Mouse (Mus musculus): ENCODE measurements at regions not wholly inside any gene's neighbourhood (a gene's known extent, or its start where the extent isn't known, plus 50 kb on each side); places are given as distances from the start of the nearest gene placed in this dataset.

DNA sequence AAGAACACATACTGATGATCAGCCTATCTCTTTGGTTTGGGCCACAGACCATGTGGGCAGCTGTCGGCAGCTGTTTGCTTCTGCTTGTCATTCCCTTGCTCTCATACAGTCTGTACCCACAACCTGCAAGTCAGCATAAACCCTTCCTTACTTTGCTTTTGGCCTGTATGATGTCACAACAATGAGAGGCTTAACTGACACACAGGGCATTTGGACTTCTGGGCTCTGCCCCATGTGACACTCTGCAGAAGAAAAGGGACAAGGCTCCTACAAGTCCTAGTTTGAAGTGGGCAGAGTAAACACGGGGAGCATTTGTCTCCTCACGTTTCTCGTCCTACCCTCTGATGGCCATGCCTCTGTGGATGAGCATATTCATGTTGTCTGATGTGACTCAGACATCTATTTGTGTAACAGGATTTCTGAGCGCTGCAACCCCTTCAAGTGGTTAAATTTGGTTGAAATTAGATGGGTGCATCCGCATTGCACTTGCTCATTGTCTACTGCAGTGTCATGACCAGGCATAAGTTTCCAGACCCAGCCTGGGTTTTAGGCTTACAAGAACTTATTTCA lies 87.6 kb upstream of the Cpeb4 start:
- no peak for DNase-seq

DNA sequence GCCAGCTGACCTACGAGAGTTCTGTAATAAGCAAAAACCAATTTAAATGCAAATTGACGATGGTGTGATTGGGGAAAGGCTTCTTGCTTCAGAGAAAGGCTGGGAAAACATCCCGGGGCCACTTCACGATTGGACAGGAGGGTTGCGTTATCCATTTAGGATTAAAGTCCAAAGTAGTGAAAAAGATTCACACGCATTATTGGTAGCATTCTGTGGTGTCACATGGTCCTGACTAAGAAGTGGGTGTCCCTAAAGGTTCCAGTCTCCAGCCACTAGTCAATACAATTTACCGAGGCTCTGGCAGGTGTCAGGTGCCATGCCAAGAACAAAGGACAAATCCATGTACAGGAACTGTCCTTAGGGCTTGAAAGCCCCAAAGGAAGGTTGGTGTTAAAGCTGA lies 86.9 kb upstream of the Cpeb4 start:
- DNase-seq, result no peak

DNA sequence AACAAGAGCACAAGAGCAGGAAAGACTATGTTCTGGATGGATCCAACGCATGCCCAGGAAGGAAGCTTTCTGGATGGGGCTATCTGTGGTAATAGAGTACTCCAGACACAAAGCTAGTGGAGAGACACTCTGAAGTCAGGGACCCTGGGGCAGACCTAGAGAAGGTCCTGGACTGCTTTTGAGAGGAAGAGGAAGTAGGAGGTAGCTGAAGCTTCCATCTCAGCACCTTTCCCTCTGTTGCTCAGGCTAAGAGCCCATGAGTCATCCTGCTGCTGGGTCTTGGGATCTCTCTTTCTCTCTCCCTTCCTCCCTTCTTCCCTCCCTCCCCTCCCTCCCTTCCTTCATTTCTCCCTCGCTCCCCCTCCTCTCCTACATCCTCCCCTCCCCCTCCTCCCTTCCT lies 84.6 kb upstream of the Cpeb4 start:
- no peak for DNase-seq

DNA sequence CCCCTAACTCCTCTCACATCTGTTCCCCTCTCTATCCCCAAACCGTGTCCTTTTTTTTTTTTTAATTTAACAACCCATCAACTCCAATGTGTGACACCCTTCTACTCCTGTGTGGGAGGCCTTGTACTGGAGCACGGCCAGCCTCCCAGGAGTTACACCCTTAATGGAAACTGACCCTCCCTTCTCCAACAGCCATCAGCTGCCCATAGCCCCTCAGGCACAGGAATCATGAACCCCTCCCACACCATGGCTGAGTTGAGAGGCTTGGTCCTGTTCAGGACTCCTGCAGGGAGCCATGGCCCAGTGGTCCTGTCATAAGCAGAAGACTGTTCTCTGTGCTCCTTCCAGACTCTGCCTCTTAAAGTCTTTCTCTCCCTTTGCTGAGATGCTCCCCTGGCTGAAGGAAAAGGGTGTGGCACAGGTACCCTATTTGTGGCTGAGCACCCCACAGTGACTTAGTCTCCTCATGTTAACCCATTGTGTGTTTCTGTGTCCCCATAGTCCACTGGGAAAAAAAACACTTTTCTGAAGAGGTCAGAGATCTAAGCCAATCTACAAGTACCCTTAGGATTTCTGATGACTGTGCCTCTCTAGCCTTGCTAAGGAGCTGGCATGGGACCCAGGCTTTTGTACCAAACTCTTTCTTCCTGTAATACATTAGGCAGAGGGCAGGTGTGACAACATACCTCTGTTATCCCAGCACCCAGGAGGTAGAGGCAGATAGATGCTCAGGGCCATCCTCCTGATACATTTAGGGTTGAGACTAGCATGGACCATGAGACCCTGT lies 83.9 kb upstream of the Cpeb4 start:
- no peak for DNase-seq

DNA sequence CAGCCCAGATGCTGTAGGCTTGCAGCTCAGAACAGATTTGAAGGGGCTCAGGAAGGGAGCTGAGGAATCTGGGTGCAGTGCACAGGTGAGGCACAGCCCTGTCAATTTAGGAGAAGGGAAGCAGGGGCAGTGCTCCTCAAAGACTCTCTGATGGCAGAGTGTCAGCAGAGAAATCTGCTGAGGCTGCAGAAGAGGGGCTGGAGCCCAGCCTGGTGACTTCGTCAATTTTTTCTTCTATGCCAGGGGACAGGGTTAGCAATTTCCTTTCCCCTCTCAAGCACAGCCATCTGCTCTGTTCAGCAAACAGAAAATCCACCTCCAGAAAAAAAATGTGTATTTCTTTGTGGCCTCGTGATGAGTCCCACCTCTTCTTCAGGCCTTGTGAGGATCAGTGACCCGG lies 82.0 kb upstream of the Cpeb4 start:
- no peak for DNase-seq

DNA sequence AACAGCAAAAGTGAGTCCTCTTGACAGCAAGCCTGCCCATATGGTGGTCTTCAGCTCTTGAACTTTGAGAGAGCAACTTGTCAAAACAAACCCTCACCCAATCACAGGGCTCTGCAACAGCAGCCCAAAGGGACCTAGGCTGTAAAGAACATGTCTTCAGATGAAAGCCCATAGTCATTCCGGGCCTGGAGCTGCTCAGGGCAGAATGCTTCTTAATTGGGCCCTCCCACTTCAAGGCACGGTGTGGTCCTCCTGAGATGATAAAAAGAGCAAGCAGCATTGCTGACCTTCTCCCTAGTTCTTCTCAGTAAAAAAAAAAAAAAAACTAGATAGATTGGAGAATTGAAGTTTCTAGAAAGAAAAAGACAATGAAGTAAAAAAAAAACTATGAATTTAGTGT lies 80.7 kb upstream of the Cpeb4 start:
- no peak for DNase-seq

DNA sequence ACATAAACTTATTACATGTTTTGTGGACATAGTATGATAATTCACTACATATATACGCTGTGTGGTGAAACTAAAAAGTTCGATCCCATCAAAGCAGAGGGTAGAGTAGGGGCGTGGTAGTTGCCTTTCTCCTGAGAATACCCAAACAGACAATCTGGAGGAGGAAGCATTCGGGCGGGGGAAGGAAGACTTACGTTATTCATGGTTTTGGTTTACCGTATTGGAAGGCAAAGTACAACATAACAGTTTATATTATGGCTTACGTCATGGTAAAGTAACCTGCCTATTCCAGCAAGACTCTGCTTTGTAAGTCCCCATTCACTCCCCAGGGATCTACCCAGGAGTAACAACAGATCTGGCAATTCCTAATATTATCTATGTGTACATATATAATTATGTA lies 76.9 kb upstream of the Cpeb4 start:
- DNase-seq, result no peak

DNA sequence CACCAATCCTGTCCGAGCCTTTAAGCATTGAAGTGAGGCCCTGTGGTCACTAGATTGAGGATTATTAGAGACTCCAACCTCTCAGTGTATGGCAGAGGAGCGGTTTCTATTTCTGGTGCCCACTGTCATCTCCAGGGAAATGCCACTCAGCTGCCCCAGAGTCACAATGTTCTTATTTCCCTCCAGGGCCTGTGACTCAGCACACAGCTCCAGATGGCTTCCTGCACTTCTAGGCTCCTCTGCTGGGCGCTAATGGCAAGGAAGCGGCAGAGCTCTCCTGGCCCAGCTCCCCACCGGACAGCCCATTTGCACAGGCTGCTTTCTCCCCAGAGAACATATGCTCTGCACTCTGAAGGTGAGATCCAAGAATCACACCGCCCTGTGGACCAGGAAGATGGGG lies 75.8 kb upstream of the Cpeb4 start:
- DNase-seq, result peak; percentile 49

DNA sequence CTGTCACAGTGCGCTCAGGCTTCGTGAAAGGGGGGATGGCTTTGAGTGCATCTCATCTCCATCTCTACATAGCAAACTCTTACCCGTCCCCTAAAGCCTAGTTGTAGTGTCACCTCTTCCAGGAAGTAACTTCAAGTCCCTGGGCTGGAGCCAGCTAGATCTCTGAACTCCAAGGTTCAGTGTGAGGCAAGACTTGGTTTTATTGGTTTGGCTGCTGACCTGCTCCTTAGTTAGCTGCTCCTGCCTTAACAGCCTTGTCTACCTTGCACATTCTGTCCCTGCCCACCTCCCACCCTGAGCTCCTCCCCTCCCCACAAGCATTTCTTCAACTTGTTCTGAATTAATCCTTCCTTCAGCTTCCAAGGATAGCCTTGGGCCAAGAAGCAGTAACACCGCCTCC lies 70.4 kb upstream of the Cpeb4 start:
- no peak for DNase-seq

DNA sequence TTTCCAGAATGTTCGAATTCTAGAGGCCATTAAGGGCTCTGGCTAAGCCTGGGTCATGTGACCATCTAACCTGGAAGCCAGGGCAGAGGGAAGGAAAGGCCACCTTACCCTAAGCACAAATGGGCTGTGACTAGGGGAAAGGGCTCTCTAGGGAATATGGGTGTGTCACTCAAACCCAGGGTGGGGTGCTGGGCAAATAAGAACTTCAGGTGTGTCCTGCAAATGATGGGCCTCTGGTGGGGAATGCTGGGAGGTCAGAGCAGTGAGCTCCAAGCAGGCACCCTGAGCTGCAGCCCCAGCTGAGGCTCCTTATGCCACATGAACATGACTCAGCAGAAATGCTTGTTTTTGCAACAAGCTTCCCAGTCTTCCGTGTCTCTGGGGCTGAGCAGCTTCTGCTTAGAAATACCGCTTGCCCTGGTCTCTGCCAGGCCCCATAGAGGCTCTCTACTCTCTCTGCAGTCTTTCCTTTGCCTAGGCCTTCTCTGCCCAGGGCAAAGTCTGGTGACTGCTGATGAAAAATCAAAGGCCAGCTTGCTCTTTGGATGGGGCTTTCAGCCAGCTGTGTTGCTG lies 68.6 kb upstream of the Cpeb4 start:
- DNase-seq, result peak; percentile 49

DNA sequence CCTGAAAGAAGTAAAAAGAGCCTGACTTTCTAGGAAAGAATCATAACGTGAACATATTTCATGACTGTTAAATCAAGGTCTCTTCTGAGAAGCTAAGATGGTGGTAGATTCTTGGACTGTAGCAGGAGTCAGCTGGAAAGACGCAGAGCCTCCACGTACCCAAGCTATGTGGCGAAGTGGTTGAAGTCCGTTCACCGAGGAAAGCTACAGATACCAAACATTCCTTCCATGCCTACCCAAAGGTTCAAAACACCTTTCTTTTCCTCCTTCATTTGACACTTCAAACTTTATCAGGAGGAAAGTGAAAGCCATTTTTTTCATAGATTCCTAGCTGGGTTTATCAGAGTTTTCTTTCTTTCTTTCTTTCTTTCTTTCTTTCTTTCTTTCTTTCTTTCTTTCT lies 67.5 kb upstream of the Cpeb4 start:
- DNase-seq, result no peak

DNA sequence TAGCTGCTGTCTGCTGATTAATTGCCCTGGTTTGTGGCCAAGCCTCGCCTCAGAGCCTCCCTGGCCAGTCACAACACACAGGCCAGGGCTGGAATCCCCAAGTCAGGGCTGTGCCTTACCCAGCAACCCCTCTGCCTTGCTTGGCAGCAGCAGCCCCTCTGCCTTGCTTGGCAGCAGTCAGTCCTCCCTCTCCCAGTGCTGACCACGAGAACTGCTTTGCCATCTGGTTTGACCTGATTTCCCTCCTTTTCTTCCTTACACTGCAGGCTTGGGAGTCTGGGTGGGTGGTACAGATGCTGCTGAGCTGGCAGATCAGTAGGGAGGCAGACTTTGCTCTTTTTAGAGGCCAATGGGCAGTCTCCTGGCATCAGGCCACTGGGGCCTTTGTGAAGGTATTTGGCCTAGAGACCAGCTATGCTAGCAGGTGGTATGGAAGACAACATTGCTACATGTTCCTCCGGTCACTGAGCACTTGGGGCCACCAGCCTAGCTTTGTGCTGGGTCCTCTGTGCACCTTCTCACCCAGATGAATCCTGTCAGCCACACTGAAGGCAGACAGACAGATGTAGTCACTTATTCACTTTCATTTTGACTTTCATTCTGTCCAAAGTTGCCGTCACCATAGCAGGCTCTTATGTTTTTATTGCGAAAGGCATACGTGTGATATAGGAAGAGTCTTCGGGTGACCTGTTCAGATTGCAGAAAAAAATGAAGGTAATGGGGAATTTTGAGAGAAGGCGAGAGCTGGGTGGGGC lies 64.4 kb upstream of the Cpeb4 start:
- peak; percentile 89 for DNase-seq

DNA sequence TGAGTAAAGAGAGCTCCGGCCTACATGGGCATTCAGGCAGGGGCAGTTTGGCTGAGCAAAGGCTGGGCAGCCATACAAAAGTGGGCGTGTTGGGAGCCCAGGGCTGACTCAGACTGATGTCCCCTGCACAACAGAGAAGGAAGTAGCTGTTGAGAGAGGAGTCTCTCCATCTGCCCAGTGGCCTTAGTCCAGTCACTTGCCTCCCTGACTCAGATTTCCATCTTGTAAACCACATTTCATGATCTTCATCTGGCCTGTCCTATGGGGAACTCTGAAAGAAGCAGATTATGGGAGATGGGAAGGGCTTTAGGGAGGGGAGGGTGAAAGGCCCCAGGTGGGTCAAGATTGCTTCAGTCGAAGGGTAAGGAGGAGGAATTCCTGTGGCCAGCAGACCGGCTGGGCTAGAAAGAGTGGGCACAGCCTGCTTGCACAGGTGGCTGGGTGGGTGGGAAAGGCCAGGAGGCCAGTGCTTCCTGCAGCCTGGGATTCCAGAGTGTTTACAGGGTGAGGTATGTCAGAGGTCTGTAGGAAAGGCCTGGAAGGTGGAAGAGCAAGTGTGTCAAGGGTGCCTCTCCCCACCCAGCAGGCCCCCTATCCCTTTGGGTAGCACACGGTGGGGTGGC lies 63.7 kb upstream of the Cpeb4 start:
- DNase-seq, result peak; percentile 43

DNA sequence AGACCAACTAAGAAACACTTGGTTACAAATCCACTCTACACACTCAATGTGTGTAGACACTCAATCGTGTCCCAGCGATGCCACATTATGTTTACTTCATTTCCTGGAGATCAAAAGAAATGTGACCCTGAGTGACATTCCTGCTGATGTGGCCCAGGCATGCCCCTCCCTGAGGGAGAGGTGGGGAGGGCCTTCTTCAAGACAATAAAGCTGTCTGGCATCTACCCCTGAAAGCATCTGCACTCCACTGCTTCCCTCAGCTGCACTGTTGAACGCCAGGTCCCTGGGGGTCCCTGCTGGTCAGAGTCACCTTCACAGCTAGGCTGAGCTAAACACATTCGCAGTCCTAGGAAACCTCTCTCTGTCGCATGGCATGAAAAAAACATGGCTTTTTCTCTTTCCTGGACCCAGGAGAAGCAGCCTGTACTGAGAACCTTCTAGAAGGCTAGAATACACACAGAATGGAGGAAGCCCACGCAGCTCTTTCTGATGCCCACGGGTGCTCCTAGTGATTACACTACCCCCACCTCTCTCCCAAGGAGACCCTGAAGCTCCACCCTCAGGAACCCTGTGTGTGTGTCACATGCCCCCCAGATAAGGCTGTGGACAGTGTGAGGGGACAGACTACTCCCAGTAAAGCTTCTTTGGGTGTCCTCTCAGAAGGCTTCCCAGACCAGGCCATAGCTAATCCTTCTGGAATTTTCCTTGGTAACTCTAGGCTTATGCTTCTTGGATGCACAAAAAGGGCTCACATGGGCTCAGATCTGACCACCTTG lies 61.8 kb upstream of the Cpeb4 start:
- DNase-seq, result no peak

DNA sequence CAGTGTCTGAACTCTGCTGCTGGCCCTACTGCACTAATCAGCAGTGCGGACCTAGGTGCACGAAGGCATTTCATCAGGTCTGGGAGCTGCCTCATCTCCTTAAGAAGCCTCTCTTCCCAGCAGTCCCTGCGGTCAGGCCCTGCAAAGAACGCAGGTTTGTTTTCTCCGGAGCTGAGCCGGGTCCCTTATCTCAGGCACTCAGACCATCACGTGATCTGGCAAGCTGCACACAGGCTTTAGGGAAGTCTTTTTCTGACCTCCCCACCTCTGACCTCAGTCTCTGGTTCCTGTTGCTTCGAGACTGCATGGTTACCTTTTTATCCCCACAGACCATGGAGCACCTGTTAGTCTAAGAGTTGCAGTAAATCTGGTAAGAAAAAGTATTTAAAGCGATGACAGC lies 59.8 kb upstream of the Cpeb4 start:
- no peak for DNase-seq

DNA sequence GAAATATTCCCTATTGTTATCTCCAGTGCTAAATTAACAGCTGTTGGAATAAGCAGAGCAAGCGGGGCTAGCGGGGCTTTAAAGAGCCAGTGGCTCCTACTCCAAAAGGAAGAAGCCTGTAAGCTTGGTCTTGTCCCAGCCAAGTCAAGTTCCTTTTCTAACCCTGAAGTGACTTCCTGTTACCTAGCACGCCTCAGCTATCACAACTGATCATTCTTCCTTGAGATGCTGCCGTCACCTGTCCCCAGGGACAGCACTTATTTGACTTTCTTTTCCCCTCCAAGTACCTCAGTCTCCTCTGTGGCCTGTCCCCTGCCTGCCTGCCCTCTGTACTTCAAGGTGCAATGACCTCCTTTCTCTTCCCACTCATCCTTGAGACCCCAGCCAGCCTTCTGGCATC lies 57.4 kb upstream of the Cpeb4 start:
- no peak for DNase-seq

DNA sequence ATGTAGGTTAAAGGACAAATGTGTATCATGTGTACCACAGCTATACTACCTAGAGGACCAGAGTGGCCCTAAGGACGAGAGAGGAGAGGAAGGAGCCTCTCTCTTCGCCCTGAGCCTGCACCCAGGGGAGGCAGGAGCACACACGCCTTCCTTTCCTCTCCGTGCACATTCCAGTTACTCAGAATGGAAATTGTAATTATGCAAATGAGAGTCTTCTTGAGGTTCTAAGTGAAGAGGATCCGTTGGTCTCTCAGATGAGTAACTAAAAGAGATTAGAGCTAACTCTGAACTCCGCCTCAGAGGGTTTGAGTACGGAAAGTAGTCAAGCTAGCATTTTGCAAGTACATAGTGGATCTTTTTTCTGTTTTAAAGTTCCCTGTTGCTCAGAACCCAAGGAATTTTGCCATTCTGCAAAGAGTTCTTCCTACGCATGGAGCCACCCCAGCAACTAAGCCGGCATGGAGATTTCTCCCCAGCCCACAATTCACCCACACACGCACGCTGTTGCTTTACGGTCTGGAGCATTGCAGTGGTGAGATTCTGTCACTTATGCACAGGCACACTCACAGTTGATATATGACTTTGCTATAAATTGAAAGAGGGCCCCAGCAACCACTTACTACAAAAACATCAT lies 56.0 kb upstream of the Cpeb4 start:
- DNase-seq, result no peak

DNA sequence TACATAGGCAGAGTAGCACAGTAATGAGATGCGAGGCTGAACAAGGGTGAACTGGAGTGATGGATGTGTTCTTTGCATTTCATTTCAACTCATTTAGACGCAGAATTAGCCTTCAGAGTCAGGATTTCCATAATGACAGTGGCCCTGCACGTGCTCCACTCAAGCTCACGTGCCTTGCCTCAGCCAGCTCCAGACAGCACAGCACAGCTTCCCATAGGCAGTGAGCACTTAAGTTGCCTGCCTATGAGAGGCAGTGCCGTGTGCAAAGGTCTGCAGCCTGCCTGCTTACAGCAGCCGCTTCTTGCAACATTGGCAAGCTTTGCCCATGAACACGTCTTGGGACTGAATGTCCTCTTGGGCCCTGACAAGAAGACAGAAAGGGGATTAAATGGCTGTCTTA lies 54.0 kb upstream of the Cpeb4 start:
- no peak for DNase-seq

DNA sequence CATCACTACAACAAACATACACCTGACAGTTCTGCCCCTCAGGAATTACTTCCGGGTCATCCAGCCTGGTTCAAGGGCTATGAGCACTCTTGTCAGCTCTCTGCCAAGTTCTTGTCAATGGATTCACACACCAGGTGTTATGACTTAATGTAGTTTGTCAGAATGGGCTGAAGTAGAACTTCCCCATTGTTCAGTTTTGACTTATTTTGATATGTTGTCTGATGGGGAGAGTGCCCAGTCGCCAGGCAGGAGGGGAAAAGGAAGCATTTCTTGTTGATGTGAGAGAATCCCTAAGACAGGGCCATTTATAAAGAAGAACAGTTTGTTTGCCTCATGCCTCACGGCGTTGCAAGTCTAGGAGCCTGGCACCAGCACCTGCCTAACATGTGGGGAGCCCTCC lies 52.0 kb upstream of the Cpeb4 start:
- no peak for DNase-seq

DNA sequence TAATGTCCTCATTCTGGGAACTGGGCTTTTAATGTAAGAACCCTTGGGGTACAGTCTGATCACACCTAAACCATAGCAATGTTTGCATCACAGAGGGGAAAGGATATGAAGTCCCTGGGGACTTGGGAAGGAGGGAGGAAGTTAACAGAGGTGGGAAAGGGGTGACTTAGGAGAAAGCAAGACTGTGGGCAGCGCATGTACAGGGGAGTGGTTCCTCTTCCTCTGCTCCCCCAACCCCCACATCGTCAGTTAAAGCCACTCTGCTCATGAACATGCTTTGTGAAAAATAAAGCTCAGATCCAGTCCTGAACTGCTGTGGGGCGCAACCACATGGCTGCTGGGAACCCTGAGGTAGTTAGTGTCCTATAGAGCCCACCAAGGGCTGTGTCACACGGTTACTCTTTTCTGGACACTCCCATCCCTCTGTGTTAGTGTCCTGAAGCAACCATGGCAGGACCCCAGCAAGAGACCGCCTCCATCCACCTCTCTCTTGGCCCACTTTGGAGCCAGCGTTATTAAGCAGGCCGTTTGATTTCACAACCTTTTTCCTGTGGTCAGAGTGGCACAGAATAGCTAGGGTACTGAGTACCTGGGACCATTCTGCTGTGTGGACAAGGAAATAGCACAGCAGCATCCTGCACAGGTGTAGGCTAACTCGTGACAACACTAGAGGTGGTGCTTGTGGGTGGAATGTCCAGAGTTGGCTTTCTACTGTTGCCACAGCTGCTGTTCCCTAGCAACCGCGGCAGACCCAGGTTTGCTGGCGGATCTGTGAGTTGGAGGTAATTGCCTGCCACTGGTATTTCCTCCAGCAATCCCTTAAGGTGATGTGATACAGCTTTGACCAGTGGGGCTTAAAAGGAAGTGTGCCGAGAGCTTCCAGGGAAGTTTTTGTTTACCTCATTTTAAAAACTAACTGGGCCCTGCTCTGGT lies 50.3 kb upstream of the Cpeb4 start:
- DNase-seq, result peak; percentile 76
